Mouse (Mus musculus) spleen, postnatal 10 days (tissue): ENCODE measurements around the gene Rab1a.
"Not testable (repeated sequence)": the region's sequence is repeated elsewhere in the genome, so short reads cannot be mapped to it uniquely, and the experiment has no call there.

Source experiments
- DNase-seq, 2 experiments: peaks; one replicate each; pipeline ENCODE4 v3.0.0; 2021 to 2022; ENCODE audit warnings: low spot score in 2 of 2

The Rab1a gene

GRCm38 (mm10) chr11:20200713-20201575 lies at the start of gene Rab1a:
Gene Rab1a, plus strand, starts transcription at chr11:20201432.
- DNase-seq: peak; percentile 99 to 100

GRCm38 (mm10) chr11:20152107-20152901 lies 48.9 kb upstream of the Rab1a start:
- DNase-seq: no peak

GRCm38 (mm10) chr11:20153542-20153941 lies 47.7 kb upstream of the Rab1a start:
- not testable (repeated sequence) for DNase-seq

- no peak for DNase-seq
Observed at GRCm38 (mm10) chr11:20158879-20159278, 42.4 kb upstream of the Rab1a start.

GRCm38 (mm10) chr11:20164979-20165867 lies 36.0 kb upstream of the Rab1a start:
- no peak for DNase-seq

GRCm38 (mm10) chr11:20165991-20166390 lies 35.2 kb upstream of the Rab1a start:
- DNase-seq: no peak

GRCm38 (mm10) chr11:20166476-20166875 lies 34.8 kb upstream of the Rab1a start:
- DNase-seq: not testable (repeated sequence)

GRCm38 (mm10) chr11:20168972-20169371 lies 32.3 kb upstream of the Rab1a start:
- no peak for DNase-seq

- no peak for DNase-seq
Observed at GRCm38 (mm10) chr11:20187271-20187670, 14.0 kb upstream of the Rab1a start.

- DNase-seq: no peak
Observed at GRCm38 (mm10) chr11:20193100-20193736, 8.0 kb upstream of the Rab1a start.

- peak; percentile 56 to 74 for DNase-seq
Observed at GRCm38 (mm10) chr11:20201661-20202101, 449 bp downstream of the Rab1a start.

GRCm38 (mm10) chr11:20202299-20203011 lies 1.2 kb downstream of the Rab1a start:
- no peak for DNase-seq

GRCm38 (mm10) chr11:20204321-20204720 lies 3.1 kb downstream of the Rab1a start:
- no peak for DNase-seq

GRCm38 (mm10) chr11:20204870-20205446 lies 3.7 kb downstream of the Rab1a start:
- no peak for DNase-seq

GRCm38 (mm10) chr11:20205538-20205937 lies 4.3 kb downstream of the Rab1a start:
- DNase-seq: no peak

- DNase-seq: no peak
Observed at GRCm38 (mm10) chr11:20206626-20207223, 5.5 kb downstream of the Rab1a start.

- DNase-seq: no peak
Observed at GRCm38 (mm10) chr11:20207589-20207988, 6.4 kb downstream of the Rab1a start.

GRCm38 (mm10) chr11:20211838-20212237 lies 10.6 kb downstream of the Rab1a start:
- DNase-seq: no peak

GRCm38 (mm10) chr11:20214779-20215178 lies 13.5 kb downstream of the Rab1a start:
- DNase-seq: peak in 1 of 2 experiments; percentile 62

- DNase-seq: peak in 1 of 2 experiments; percentile 20
Observed at GRCm38 (mm10) chr11:20216415-20216814, 15.2 kb downstream of the Rab1a start.
